In genomic region chr2:154614841-154615576, GRCm38 (mm10) we compare ENCODE assay signal across 8 mouse cellular contexts. TPM values are rescaled to one million over a fixed set of nuclear protein-coding genes. Genes with fewer than 3 reads are reported as not detected.
DNase-seq lines count a peak whose midpoint lies in the region; ATAC-seq and TF ChIP-seq lines count a peak whose summit lies in the region.

No protein-coding gene starts in this region.

- peak; percentile 23; the same call in 1 of the 2 replicates for ATAC-seq in cerebellum, adult (ENCODE audit: insufficient number of reproducible peaks, low FRiP score, low TSS enrichment)
- no peak for ATAC-seq in granulocyte monocyte progenitor cell, adult 5-6 weeks (replicated peaks; ENCODE audit: poor library complexity, severe bottlenecking)

- no peaks in the 10 kb centered on the region for H3K36me3 ChIP-seq in testis, adult 2 months (ENCODE audit: control insufficient read depth, insufficient read depth, low read length)

- H3K4me3 ChIP-seq in testis, adult 2 months (ENCODE audit: control insufficient read depth, low read depth, low read length): no peak overlapping the region; the same call in 1 of the 2 replicates

- H3K27me3 ChIP-seq in testis, adult 2 months (ENCODE audit: control insufficient read depth, insufficient read depth, low read length): no peaks in the 10 kb centered on the region

- peaks cover 14% of the 10 kb centered on the region for H3K4me1 ChIP-seq in testis, adult 2 months (ENCODE audit: control insufficient read depth, insufficient read depth, low read length)

- H3K27ac ChIP-seq in testis, adult 2 months (ENCODE audit: control insufficient read depth, insufficient read depth, low read depth, low read length): peak overlapping the region; percentile 52; the same call in 1 of the 2 replicates

- DNase-seq in cerebellum, postnatal 4 days (ENCODE audit: low spot score in 2 of 2): no peak
- no peak for DNase-seq in testis, postnatal 14 days (ENCODE audit: low spot score)
- DNase-seq in kidney, postnatal 14 days: peak; percentile 33
- no peak for DNase-seq in urinary bladder, adult 2 months (ENCODE audit: low spot score)
- DNase-seq in layer of hippocampus, postnatal 14 days (ENCODE audit: low spot score in 2 of 2): no peak

- TF ChIP-seq POLR2A in testis, adult 2 months (IDR thresholded peaks at IDR 0.05; ENCODE audit: control insufficient read depth, low read depth, low read length): no peak

- TF ChIP-seq CTCF in testis, adult 2 months (IDR thresholded peaks at IDR 0.05; ENCODE audit: control insufficient read depth, insufficient read depth, insufficient replicate concordance, low read depth, low read length): no peak

RNA-seq across cellular contexts. Expression of gene 4930519P11Rik, which starts 1.8 kb away (rescaled TPM):
- polyA plus RNA-seq in testis, adult 2 months (2012; rRNA removed): 83.8 and 97.1 TPM in 2 replicates
- polyA plus RNA-seq in urinary bladder, adult 2 months (2012; rRNA removed): 0.43 and 0.49 TPM in 2 replicates
- not detected in 2 replicates for total RNA-seq in granulocyte monocyte progenitor cell, adult 5-6 weeks (2014; fragmentation: Nextera tagmentation)
- 0.52 TPM in 1 of 2 replicates, not detected in the other for total RNA-seq in granulocyte monocyte progenitor cell, adult 5-6 weeks (2017)
- not detected for total RNA-seq in layer of hippocampus, postnatal 14 days (2021)

RNA-seq across cellular contexts. Expression of gene Zfp341, which starts 1.9 kb away (rescaled TPM):
- polyA plus RNA-seq in testis, adult 2 months (2012; rRNA removed): 1.1 and 1.2 TPM in 2 replicates
- 3.6 and 3.7 TPM in 2 replicates for polyA plus RNA-seq in urinary bladder, adult 2 months (2012; rRNA removed)
- 1.2 and 1.7 TPM in 2 replicates for total RNA-seq in granulocyte monocyte progenitor cell, adult 5-6 weeks (2014; fragmentation: Nextera tagmentation)
- total RNA-seq in granulocyte monocyte progenitor cell, adult 5-6 weeks (2017): 0.77 and 1.3 TPM in 2 replicates
- 10 to 100 TPM in 1 of 2 experiments, 1 to 10 TPM in 1; 9.8 to 11.3 TPM for total RNA-seq in layer of hippocampus, postnatal 14 days (2021)

RNA-seq across cellular contexts. Expression of gene Pxmp4, which starts 11.5 kb away (rescaled TPM):
- 3.3 TPM in 2 replicates for polyA plus RNA-seq in testis, adult 2 months (2012; rRNA removed)
- polyA plus RNA-seq in urinary bladder, adult 2 months (2012; rRNA removed): 34.3 and 37.0 TPM in 2 replicates
- total RNA-seq in granulocyte monocyte progenitor cell, adult 5-6 weeks (2014; fragmentation: Nextera tagmentation): 8.4 and 15.5 TPM in 2 replicates
- 11.5 and 15.2 TPM in 2 replicates for total RNA-seq in granulocyte monocyte progenitor cell, adult 5-6 weeks (2017)
- total RNA-seq in layer of hippocampus, postnatal 14 days (2021): 10 to 100 TPM; 17.2 to 19.8 TPM

RNA-seq across cellular contexts. Expression of gene Chmp4b, which starts 36.5 kb away (rescaled TPM):
- polyA plus RNA-seq in testis, adult 2 months (2012; rRNA removed): 133 and 135 TPM in 2 replicates
- polyA plus RNA-seq in urinary bladder, adult 2 months (2012; rRNA removed): 260 and 272 TPM in 2 replicates
- total RNA-seq in granulocyte monocyte progenitor cell, adult 5-6 weeks (2014; fragmentation: Nextera tagmentation): 108 and 120 TPM in 2 replicates
- 125 and 129 TPM in 2 replicates for total RNA-seq in granulocyte monocyte progenitor cell, adult 5-6 weeks (2017)
- 100 to 1,000 TPM; 199 to 204 TPM for total RNA-seq in layer of hippocampus, postnatal 14 days (2021)

RNA-seq across cellular contexts. Expression of gene E2f1, which starts 45.3 kb away (rescaled TPM):
- 4.5 and 5.9 TPM in 2 replicates for polyA plus RNA-seq in testis, adult 2 months (2012; rRNA removed)
- 5.0 TPM in 2 replicates for polyA plus RNA-seq in urinary bladder, adult 2 months (2012; rRNA removed)
- 32.0 and 45.2 TPM in 2 replicates for total RNA-seq in granulocyte monocyte progenitor cell, adult 5-6 weeks (2014; fragmentation: Nextera tagmentation)
- total RNA-seq in granulocyte monocyte progenitor cell, adult 5-6 weeks (2017): 7.5 and 9.9 TPM in 2 replicates
- 1 to 10 TPM; 7.1 to 8.0 TPM for total RNA-seq in layer of hippocampus, postnatal 14 days (2021)
